Mouse (Mus musculus) spleen, adult 2 months (tissue): Measurements from ENCODE around the gene Rere.

ENCODE experiments used
- CTCF ChIP-seq: fragments of 200-500 bp; IDR thresholded peaks from 2 replicates; pipeline ENCODE4 v1.5.1; 2011; ENCODE audit warnings: mild to moderate bottlenecking, inconsistent platforms; ENCODE audit not compliant: insufficient read depth, insufficient read length, insufficient replicate concordance; ENCODE audit errors: extremely low read depth
- POLR2A ChIP-seq: fragments of 200-500 bp; IDR thresholded peaks from 2 replicates; pipeline ENCODE4 v1.6.1; 2011; ENCODE audit warnings: low read depth, low read length, inconsistent platforms

- TF ChIP-seq POLR2A: no peak
- no peak for TF ChIP-seq CTCF
Measured at GRCm38 (mm10) chr4:150353376-150353900, 72.0 kb downstream of the Rere start.
